Mouse (Mus musculus) liver, embryonic 15.5 days (tissue): ENCODE data around the gene Lrrc75a. TPM values are rescaled to one million over a fixed set of nuclear protein-coding genes. Genes with fewer than 3 reads are reported as not detected.

ENCODE experiments used
- ATAC-seq: fragments of 200-750 bp; cut with Nextera tagmentation; 2 replicates; pipeline ENCODE4 v1.8.0; 2017; ENCODE audit warnings: moderate number of reproducible peaks, mild to moderate bottlenecking, moderate library complexity; ENCODE audit not compliant: insufficient read depth
- H3K27ac ChIP-seq: fragments of 300-500 bp; sonication (generic); replicated peaks from 2 replicates; pipeline ENCODE4 v1.5.1; 2015; ENCODE audit warnings: mild to moderate bottlenecking, inconsistent platforms
- H3K27me3 ChIP-seq: fragments of 300-500 bp; sonication (generic); 2 replicates; pipeline ENCODE4 v1.6.1; 2015; ENCODE audit warnings: mild to moderate bottlenecking, inconsistent platforms
- H3K36me3 ChIP-seq: fragments of 300-500 bp; sonication (generic); replicated peaks from 2 replicates; pipeline ENCODE4 v1.6.1; 2015; ENCODE audit warnings: moderate library complexity, mild to moderate bottlenecking, inconsistent platforms
- H3K4me1 ChIP-seq: fragments of 300-500 bp; sonication (generic); replicated peaks from 2 replicates; pipeline ENCODE4 v1.6.1; 2015; ENCODE audit warnings: inconsistent platforms
- H3K4me2 ChIP-seq: fragments of 300-500 bp; sonication (generic); 2 replicates; pipeline ENCODE4 v1.6.1; 2015; ENCODE audit warnings: moderate library complexity, mild to moderate bottlenecking, inconsistent platforms
- H3K4me3 ChIP-seq: fragments of 300-500 bp; sonication (generic); replicated peaks from 2 replicates; pipeline ENCODE4 v1.5.1; 2015; ENCODE audit warnings: mild to moderate bottlenecking, inconsistent platforms
- H3K9ac ChIP-seq: fragments of 300-500 bp; sonication (generic); 2 replicates; pipeline ENCODE4 v1.6.1; 2015; ENCODE audit warnings: moderate library complexity, mild to moderate bottlenecking, inconsistent platforms
- H3K9me3 ChIP-seq: fragments of 300-500 bp; sonication (generic); replicated peaks from 2 replicates; pipeline ENCODE4 v1.6.1; 2016; ENCODE audit warnings: inconsistent platforms
- WGBS: fragments of 180-500 bp; shearing (Covaris S2); methylation state at CpG from one replicate; pipeline ENCODE4 v1.1.7; 2015; ENCODE audit warnings: mixed read lengths; ENCODE audit not compliant: insufficient replicate concordance; 5-methylcytosine and 5-hydroxymethylcytosine counted together
- polyA plus RNA-seq: library from polyadenylated mRNA; unstranded; fragments of >200 nt; fragmentation: Nextera tagmentation; extraction: Ambion mirVana; gene quantifications from 2 replicates; pipeline ENCODE4 v1.2.1, GENCODE M21; 2015

Gene Lrrc75a
- polyA plus RNA-seq, 1 experiment from 2014 or later, result 1.7 TPM

GRCm38 (mm10) chr11:62583031-62583430, 65.3 kb downstream of the Lrrc75a start:
- Histone ChIP-seq H3K27ac (no peak overlapping the region), H3K4me3 (no peak overlapping the region), H3K4me2 (no peak overlapping the region), H3K4me1 (peaks cover 32% of the 10 kb centered on the region), H3K27me3 (no peaks in the 10 kb centered on the region), H3K9ac (no peak overlapping the region), H3K9me3 (no peaks in the 10 kb centered on the region), H3K36me3 (no peaks in the 10 kb centered on the region)
- 87% methylated on average over 6 of the region's 6 CpGs for WGBS
- ATAC-seq, result no peak

GRCm38 (mm10) chr11:62576530-62577152, 71.7 kb downstream of the Lrrc75a start:
- Histone ChIP-seq H3K36me3 (no peaks in the 10 kb centered on the region), H3K27ac (peak overlapping the region; percentile 74), H3K4me3 (peak overlapping the region; percentile 65), H3K4me2 (peak overlapping the region; percentile 99), H3K27me3 (no peaks in the 10 kb centered on the region), H3K4me1 (peaks cover 51% of the 10 kb centered on the region), H3K9me3 (no peaks in the 10 kb centered on the region), H3K9ac (peak overlapping the region; percentile 58)
- WGBS, result 11% methylated on average over 16 of the region's 16 CpGs
- ATAC-seq, result peak; percentile 57

GRCm38 (mm10) chr11:62575659-62576438, 72.5 kb downstream of the Lrrc75a start:
- Histone ChIP-seq H3K4me1 (peaks cover 51% of the 10 kb centered on the region), H3K27me3 (no peaks in the 10 kb centered on the region), H3K9me3 (no peaks in the 10 kb centered on the region), H3K36me3 (no peaks in the 10 kb centered on the region), H3K4me2 (peak overlapping the region; percentile 99), H3K4me3 (peak overlapping the region; percentile 65), H3K27ac (peak overlapping the region; percentile 74), H3K9ac (peak overlapping the region; percentile 58)
- WGBS, result 4% methylated on average over 27 of the region's 27 CpGs
- peak; percentile 63 for ATAC-seq

GRCm38 (mm10) chr11:62575297-62575658, 73.0 kb downstream of the Lrrc75a start:
- H3K27me3 ChIP-seq, result no peaks in the 10 kb centered on the region
- H3K4me1 ChIP-seq, result peaks cover 49% of the 10 kb centered on the region
- H3K4me3 ChIP-seq, result peak overlapping the region; percentile 65
- H3K27ac ChIP-seq, result peak overlapping the region; percentile 74
- no peaks in the 10 kb centered on the region for H3K36me3 ChIP-seq
- WGBS, result 1% methylated on average over 9 of the region's 9 CpGs
- H3K9me3 ChIP-seq, result no peaks in the 10 kb centered on the region
- H3K9ac ChIP-seq, result peak overlapping the region; percentile 58
- peak overlapping the region; percentile 99 for H3K4me2 ChIP-seq
- ATAC-seq, result peak; percentile 69

- Histone ChIP-seq H3K4me1 (peaks cover 45% of the 10 kb centered on the region), H3K9me3 (no peaks in the 10 kb centered on the region), H3K27ac (no peak overlapping the region), H3K9ac (no peak overlapping the region), H3K27me3 (no peaks in the 10 kb centered on the region), H3K36me3 (no peaks in the 10 kb centered on the region), H3K4me2 (peak overlapping the region; percentile 99), H3K4me3 (peak overlapping the region; percentile 65)
- no peak for ATAC-seq
- 57% methylated on average over 4 of the region's 4 CpGs for WGBS
Measured at GRCm38 (mm10) chr11:62574703-62575085, 73.6 kb downstream of the Lrrc75a start.

- Histone ChIP-seq H3K9me3 (no peaks in the 10 kb centered on the region), H3K4me3 (peak within 1 kb of the TSS; percentile 65), H3K4me2 (peak within 1 kb of the TSS; percentile 99), H3K9ac (no peak within 1 kb of the TSS), H3K27ac (no peak within 1 kb of the TSS; the same call in 1 of the 2 replicates), H3K27me3 (no peaks in the 10 kb centered on the region), H3K4me1 (peaks cover 45% of the 10 kb centered on the region), H3K36me3 (no peaks in the 10 kb centered on the region)
- ATAC-seq, result no peak
- WGBS, result 52% methylated on average over 6 of the region's 6 CpGs
Measured at GRCm38 (mm10) chr11:62573959-62574702, 74.2 kb downstream of the Lrrc75a start, which contains the start of gene Trpv2. TSS of gene Trpv2 (plus strand) at chr11:62574486.

- no peaks in the 10 kb centered on the region for H3K27me3 ChIP-seq
- 0 out of 2 replicates have a peak, but pooled peaks cover 3% of the 10 kb centered on the region for H3K4me1 ChIP-seq
- no peak overlapping the region for H3K4me3 ChIP-seq
- no peaks in the 10 kb centered on the region for H3K36me3 ChIP-seq
- H3K27ac ChIP-seq, result no peak overlapping the region
- H3K9me3 ChIP-seq, result no peaks in the 10 kb centered on the region
- 51% methylated on average over 3 of the region's 3 CpGs for WGBS
- no peak for ATAC-seq
- H3K9ac ChIP-seq, result no peak overlapping the region
- no peak overlapping the region for H3K4me2 ChIP-seq
Measured at GRCm38 (mm10) chr11:62568300-62568699, 80.0 kb downstream of the Lrrc75a start.

- Histone ChIP-seq H3K9me3 (no peaks in the 10 kb centered on the region), H3K36me3 (no peaks in the 10 kb centered on the region), H3K27ac (no peak overlapping the region), H3K4me1 (0 out of 2 replicates have a peak, but pooled peaks cover 3% of the 10 kb centered on the region), H3K9ac (no peak overlapping the region), H3K4me2 (no peak overlapping the region), H3K27me3 (no peaks in the 10 kb centered on the region), H3K4me3 (no peak overlapping the region)
- 41% methylated on average over 1 of the region's 1 CpGs for WGBS
- ATAC-seq, result no peak
Measured at GRCm38 (mm10) chr11:62566211-62566610, 82.1 kb downstream of the Lrrc75a start.

- Histone ChIP-seq H3K27ac (no peak overlapping the region), H3K9ac (no peak overlapping the region), H3K27me3 (no peaks in the 10 kb centered on the region), H3K36me3 (no peaks in the 10 kb centered on the region), H3K9me3 (no peaks in the 10 kb centered on the region), H3K4me3 (no peak overlapping the region), H3K4me1 (peaks cover 3% of the 10 kb centered on the region; the same call in 1 of the 2 replicates), H3K4me2 (no peak overlapping the region)
- no peak for ATAC-seq
- 61% methylated on average over 7 of the region's 7 CpGs for WGBS
Measured at GRCm38 (mm10) chr11:62565747-62566146, 82.6 kb downstream of the Lrrc75a start.

- H3K9ac ChIP-seq, result no peak overlapping the region
- H3K4me1 ChIP-seq, result peaks cover 16% of the 10 kb centered on the region
- no peak overlapping the region for H3K4me3 ChIP-seq
- H3K36me3 ChIP-seq, result no peaks in the 10 kb centered on the region
- peaks cover 5% of the 10 kb centered on the region; the same call in 1 of the 2 replicates for H3K27me3 ChIP-seq
- H3K27ac ChIP-seq, result no peak overlapping the region
- H3K9me3 ChIP-seq, result no peaks in the 10 kb centered on the region
- ATAC-seq, result no peak
- H3K4me2 ChIP-seq, result no peak overlapping the region
- WGBS, result 66% methylated on average over 2 of the region's 2 CpGs
Measured at GRCm38 (mm10) chr11:62563590-62563989, 84.7 kb downstream of the Lrrc75a start.
